Mouse (Mus musculus) cortical plate, adult 2 months (tissue): Measurements from ENCODE around the gene Uggt1.

ENCODE experiments used
- CTCF ChIP-seq: fragments of 200-500 bp; IDR thresholded peaks from 2 replicates; pipeline ENCODE4 v1.5.1; 2011; ENCODE audit warnings: mild to moderate bottlenecking, control low read depth, low read length; ENCODE audit not compliant: insufficient read depth; ENCODE audit errors: extremely low read depth
- POLR2A ChIP-seq: fragments of 200-500 bp; IDR thresholded peaks from 2 replicates; pipeline ENCODE4 v1.6.1; 2011; ENCODE audit warnings: mild to moderate bottlenecking, low read length, control low read depth; ENCODE audit not compliant: insufficient read depth; ENCODE audit errors: extremely low read depth

- no peak for TF ChIP-seq CTCF
- TF ChIP-seq POLR2A = no peak
Observed at GRCm38 (mm10) chr1:36224648-36225047, 19.9 kb downstream of the Uggt1 start.
